Mouse (Mus musculus): ENCODE measurements around the gene Clcn5. TPM values are rescaled to one million over a fixed set of nuclear protein-coding genes. Genes with fewer than 3 reads are reported as not detected.
A peak's percentile ranks its signal among the peaks of the same experiment; 100 is the strongest.

Clcn5 gene
- polyA plus RNA-seq (2015; fragmentation: Nextera tagmentation; extraction: Ambion mirVana) = 7.5 and 8.5 TPM in 2 replicates

DNA sequence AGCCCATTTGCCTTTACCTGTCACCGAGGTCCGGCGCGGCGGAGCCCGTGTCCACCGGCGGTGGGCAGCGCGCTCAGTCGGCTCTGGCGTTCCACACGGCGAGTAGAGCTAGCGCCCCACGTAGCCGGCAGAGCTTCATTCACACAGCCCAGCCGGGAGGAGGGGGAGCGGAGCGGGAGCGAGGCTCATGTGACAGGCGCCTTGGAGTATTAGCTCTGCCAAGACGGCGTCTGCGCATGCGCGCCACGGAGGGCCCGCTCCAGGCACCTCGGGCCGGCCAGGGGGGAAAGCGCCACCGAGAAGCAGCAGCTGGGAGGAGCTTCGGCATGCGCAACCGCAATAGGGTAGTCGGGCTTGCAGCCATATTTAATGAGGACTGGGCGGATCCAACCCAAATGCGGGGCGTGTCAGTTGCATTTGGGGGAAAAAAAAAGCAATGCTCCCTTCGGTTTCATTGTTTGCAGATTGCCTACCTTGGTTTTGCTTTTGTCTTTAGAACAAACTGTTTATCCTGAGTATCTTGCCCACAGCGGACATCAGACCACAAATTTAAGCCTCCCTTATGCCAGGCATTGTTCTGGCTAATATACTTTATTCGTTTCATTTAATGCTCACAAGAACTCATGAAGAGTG lies at the start of gene Clcn5:
Gene Clcn5, minus strand, starts transcription at position 270 of the 633 bp plus-strand sequence.
- peak; percentile 96 for ATAC-seq
- Histone ChIP-seq H3K27ac (ENCODE audit: low read length) (peak within 1 kb of the TSS; percentile 84), H3K4me3 (ENCODE audit: low read depth, low read length) (peak within 1 kb of the TSS; percentile 56), H3K4me1 (ENCODE audit: control insufficient read depth, insufficient read depth, low read length) (peaks cover 7% of the 10 kb centered on the region; the same call in 1 of the 2 replicates), H3K4me2 (ENCODE audit: low read length) (peak within 1 kb of the TSS; percentile 58), H3K9ac (ENCODE audit: low read depth, low read length) (peak within 1 kb of the TSS; percentile 61), H3K9me3 (replicated peaks; ENCODE audit: control insufficient read depth, low read length, poor library complexity, severe bottlenecking) (no peaks in the 10 kb centered on the region), H3K27me3 (ENCODE audit: control insufficient read depth, insufficient read depth, low read depth, low read length) (no peaks in the 10 kb centered on the region), H3K36me3 (ENCODE audit: control insufficient read depth, insufficient read depth, low read length) (no peaks in the 10 kb centered on the region)
- WGBS = 12% methylated on average over 43 of the region's 43 CpGs

DNA sequence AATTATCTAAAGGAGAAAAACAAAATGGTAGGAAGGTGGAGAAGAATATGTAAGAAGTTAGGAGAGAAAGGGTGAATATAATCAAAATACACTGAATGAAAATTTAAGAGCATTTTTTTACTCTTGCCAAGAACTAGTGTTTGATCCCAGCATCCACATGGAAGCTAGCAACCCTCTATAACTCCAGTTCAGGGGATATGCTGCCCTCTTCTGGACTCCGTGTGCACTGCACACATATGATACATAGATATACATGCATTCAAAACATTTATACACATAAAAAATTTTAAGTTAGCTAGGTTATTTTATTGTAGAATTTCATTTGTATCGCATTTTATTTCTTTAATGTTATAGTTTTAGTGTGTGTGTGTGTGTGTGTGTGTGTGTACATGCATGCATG lies 6.3 kb upstream of the Clcn5 start:
- no peak overlapping the region for H3K4me3 ChIP-seq (ENCODE audit: low read depth, low read length)

DNA sequence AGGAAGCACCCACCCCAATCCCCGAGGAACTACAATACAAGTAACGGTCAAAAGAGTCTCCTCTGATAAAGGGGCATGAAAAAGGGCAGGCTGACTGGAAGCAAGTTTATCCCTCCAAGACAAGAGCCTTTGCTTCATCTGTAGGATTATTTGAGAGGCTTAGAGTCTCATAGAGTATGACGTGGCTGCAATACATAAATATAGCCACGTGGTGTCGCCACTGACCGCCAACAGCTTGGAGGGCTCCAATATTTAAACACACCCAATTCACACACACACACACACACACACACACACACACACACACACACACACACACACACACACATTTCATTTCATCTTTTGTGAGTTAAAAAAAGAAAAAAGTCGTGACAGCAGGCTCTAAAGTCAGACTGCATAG lies 3.1 kb upstream of the Clcn5 start:
- H3K27me3 ChIP-seq (ENCODE audit: control insufficient read depth, insufficient read depth, low read depth, low read length) = no peaks in the 10 kb centered on the region

More for the DNA sequence above, 6.3 kb upstream of the Clcn5 start:
- 39% methylated on average over 2 of the region's 2 CpGs for WGBS
- H3K9me3 ChIP-seq (replicated peaks; ENCODE audit: control insufficient read depth, low read length, poor library complexity, severe bottlenecking) = no peaks in the 10 kb centered on the region
- ATAC-seq = no peak
- no peaks in the 10 kb centered on the region for H3K27me3 ChIP-seq (ENCODE audit: control insufficient read depth, insufficient read depth, low read depth, low read length)
- no peak overlapping the region for H3K27ac ChIP-seq (ENCODE audit: low read length)
- no peak overlapping the region for H3K9ac ChIP-seq (ENCODE audit: low read depth, low read length)
- no peaks in the 10 kb centered on the region for H3K4me1 ChIP-seq (ENCODE audit: control insufficient read depth, insufficient read depth, low read length)
- H3K4me2 ChIP-seq (ENCODE audit: low read length) = no peak overlapping the region
- no peaks in the 10 kb centered on the region for H3K36me3 ChIP-seq (ENCODE audit: control insufficient read depth, insufficient read depth, low read length)

DNA sequence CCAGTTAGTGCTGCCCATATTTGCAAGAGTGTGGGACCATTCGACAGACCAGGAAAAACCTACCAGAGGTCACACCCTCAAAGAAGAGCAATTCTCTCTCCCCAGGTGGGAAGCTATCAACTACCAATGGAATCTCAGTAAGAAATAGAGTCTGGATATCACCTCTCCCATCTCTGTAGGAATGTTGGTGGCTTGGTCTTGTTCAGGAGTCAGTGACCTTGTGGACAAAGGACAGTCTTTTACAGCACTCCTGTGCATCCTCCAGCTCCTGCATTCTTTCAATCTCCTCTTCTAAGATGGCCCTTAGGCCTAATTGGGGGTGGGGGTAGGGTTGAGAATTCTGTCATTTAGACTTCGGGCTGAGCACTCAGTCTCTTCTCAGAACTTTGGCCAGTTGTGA lies 1.4 kb upstream of the Clcn5 start:
- no peak overlapping the region for H3K27ac ChIP-seq (ENCODE audit: low read length)
- H3K9ac ChIP-seq (ENCODE audit: low read depth, low read length) = no peak overlapping the region
- H3K27me3 ChIP-seq (ENCODE audit: control insufficient read depth, insufficient read depth, low read depth, low read length) = no peaks in the 10 kb centered on the region
- H3K36me3 ChIP-seq (ENCODE audit: control insufficient read depth, insufficient read depth, low read length) = no peaks in the 10 kb centered on the region
- no peak for ATAC-seq
- no peak overlapping the region for H3K4me2 ChIP-seq (ENCODE audit: low read length)
- no peak overlapping the region for H3K4me3 ChIP-seq (ENCODE audit: low read depth, low read length)
- 64% methylated on average over 2 of the region's 2 CpGs for WGBS
- H3K4me1 ChIP-seq (ENCODE audit: control insufficient read depth, insufficient read depth, low read length) = peaks cover 7% of the 10 kb centered on the region; the same call in 1 of the 2 replicates
- H3K9me3 ChIP-seq (replicated peaks; ENCODE audit: control insufficient read depth, low read length, poor library complexity, severe bottlenecking) = no peaks in the 10 kb centered on the region

More for the DNA sequence above, 3.1 kb upstream of the Clcn5 start:
- Histone ChIP-seq H3K27ac (ENCODE audit: low read length) (no peak overlapping the region), H3K4me3 (ENCODE audit: low read depth, low read length) (no peak overlapping the region), H3K36me3 (ENCODE audit: control insufficient read depth, insufficient read depth, low read length) (no peaks in the 10 kb centered on the region), H3K9ac (ENCODE audit: low read depth, low read length) (no peak overlapping the region), H3K9me3 (replicated peaks; ENCODE audit: control insufficient read depth, low read length, poor library complexity, severe bottlenecking) (no peaks in the 10 kb centered on the region), H3K4me1 (ENCODE audit: control insufficient read depth, insufficient read depth, low read length) (peaks cover 4% of the 10 kb centered on the region; the same call in 1 of the 2 replicates), H3K4me2 (ENCODE audit: low read length) (no peak overlapping the region)
- WGBS = 20% methylated on average over 7 of the region's 7 CpGs
- ATAC-seq = no peak

DNA sequence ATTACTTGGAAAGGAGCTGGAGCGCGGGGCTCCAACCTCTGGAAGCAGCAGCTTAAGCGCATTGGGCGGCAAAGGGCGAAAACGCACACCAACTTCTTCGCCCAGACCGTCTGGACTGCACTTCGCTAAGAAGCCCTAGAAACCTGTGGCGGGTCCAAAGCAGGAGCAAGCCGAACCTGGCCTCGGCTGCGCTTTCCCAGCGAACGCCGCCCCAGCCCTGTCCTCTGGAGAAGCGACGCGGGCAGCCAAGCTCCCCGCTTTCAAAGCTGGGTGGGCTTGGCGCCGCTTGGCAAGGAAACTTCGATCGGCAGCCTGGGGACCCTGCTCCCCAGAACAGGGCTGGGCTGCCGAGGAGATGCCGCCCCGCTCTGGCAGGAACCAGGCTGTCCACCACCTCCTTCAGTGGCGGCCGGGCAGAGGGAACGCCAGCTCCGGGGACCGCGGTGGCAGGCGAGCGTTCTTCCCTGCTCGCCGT lies 570 bp downstream of the Clcn5 start:
- H3K9ac ChIP-seq (ENCODE audit: low read depth, low read length) = peak overlapping the region; percentile 61
- H3K4me1 ChIP-seq (ENCODE audit: control insufficient read depth, insufficient read depth, low read length) = peaks cover 7% of the 10 kb centered on the region; the same call in 1 of the 2 replicates
- peak overlapping the region; percentile 84 for H3K27ac ChIP-seq (ENCODE audit: low read length)
- ATAC-seq = peak; percentile 87
- WGBS = 11% methylated on average over 33 of the region's 37 CpGs
- H3K9me3 ChIP-seq (replicated peaks; ENCODE audit: control insufficient read depth, low read length, poor library complexity, severe bottlenecking) = no peaks in the 10 kb centered on the region
- no peaks in the 10 kb centered on the region for H3K27me3 ChIP-seq (ENCODE audit: control insufficient read depth, insufficient read depth, low read depth, low read length)
- peak overlapping the region; percentile 56 for H3K4me3 ChIP-seq (ENCODE audit: low read depth, low read length)
- H3K36me3 ChIP-seq (ENCODE audit: control insufficient read depth, insufficient read depth, low read length) = no peaks in the 10 kb centered on the region
- peak overlapping the region; percentile 58 for H3K4me2 ChIP-seq (ENCODE audit: low read length)

DNA sequence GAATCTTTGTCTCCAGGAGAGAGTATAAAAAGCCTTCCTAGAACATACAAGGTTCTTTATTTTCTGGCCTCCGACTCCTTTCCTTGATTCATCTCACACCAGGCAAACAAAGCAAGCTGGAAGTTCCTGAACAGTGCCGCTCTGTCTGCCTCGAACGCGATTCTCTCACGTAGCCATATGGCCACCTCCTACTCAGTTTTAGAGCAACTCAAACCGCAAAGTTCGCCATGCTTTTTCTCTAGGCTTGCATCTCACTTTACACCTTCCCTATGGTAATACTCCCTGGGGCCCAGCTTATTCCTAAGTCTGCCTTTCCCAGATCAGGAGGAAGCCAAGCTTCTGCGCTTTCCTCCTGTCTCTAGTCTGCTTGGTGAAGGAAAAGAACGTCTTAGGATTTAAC lies 4.0 kb downstream of the Clcn5 start:
- no peaks in the 10 kb centered on the region for H3K9me3 ChIP-seq (replicated peaks; ENCODE audit: control insufficient read depth, low read length, poor library complexity, severe bottlenecking)
- H3K4me3 ChIP-seq (ENCODE audit: low read depth, low read length) = no peak overlapping the region
- no peak for ATAC-seq
- H3K9ac ChIP-seq (ENCODE audit: low read depth, low read length) = no peak overlapping the region
- H3K36me3 ChIP-seq (ENCODE audit: control insufficient read depth, insufficient read depth, low read length) = no peaks in the 10 kb centered on the region
- H3K4me2 ChIP-seq (ENCODE audit: low read length) = no peak overlapping the region
- 45% methylated on average over 10 of the region's 10 CpGs for WGBS
- no peak overlapping the region for H3K27ac ChIP-seq (ENCODE audit: low read length)
- H3K27me3 ChIP-seq (ENCODE audit: control insufficient read depth, insufficient read depth, low read depth, low read length) = no peaks in the 10 kb centered on the region
- H3K4me1 ChIP-seq (ENCODE audit: control insufficient read depth, insufficient read depth, low read length) = peaks cover 7% of the 10 kb centered on the region; the same call in 1 of the 2 replicates

GRCm38 (mm10) chrX:7314645-7315044 lies 4.5 kb downstream of the Clcn5 start:
- Histone ChIP-seq H3K36me3 (ENCODE audit: control insufficient read depth, insufficient read depth, low read length) (no peaks in the 10 kb centered on the region), H3K27me3 (ENCODE audit: control insufficient read depth, insufficient read depth, low read depth, low read length) (no peaks in the 10 kb centered on the region), H3K4me1 (ENCODE audit: control insufficient read depth, insufficient read depth, low read length) (peaks cover 7% of the 10 kb centered on the region; the same call in 1 of the 2 replicates), H3K4me3 (ENCODE audit: low read depth, low read length) (no peak overlapping the region), H3K27ac (ENCODE audit: low read length) (no peak overlapping the region), H3K9ac (ENCODE audit: low read depth, low read length) (no peak overlapping the region), H3K4me2 (ENCODE audit: low read length) (no peak overlapping the region), H3K9me3 (replicated peaks; ENCODE audit: control insufficient read depth, low read length, poor library complexity, severe bottlenecking) (no peaks in the 10 kb centered on the region)
- 55% methylated on average over 4 of the region's 4 CpGs for WGBS
- ATAC-seq = no peak

- Histone ChIP-seq H3K4me1 (ENCODE audit: control insufficient read depth, insufficient read depth, low read length) (no peaks in the 10 kb centered on the region), H3K4me2 (ENCODE audit: low read length) (no peak overlapping the region), H3K4me3 (ENCODE audit: low read depth, low read length) (no peak overlapping the region), H3K9ac (ENCODE audit: low read depth, low read length) (no peak overlapping the region), H3K27ac (ENCODE audit: low read length) (no peak overlapping the region), H3K9me3 (replicated peaks; ENCODE audit: control insufficient read depth, low read length, poor library complexity, severe bottlenecking) (no peaks in the 10 kb centered on the region), H3K36me3 (ENCODE audit: control insufficient read depth, insufficient read depth, low read length) (no peaks in the 10 kb centered on the region), H3K27me3 (ENCODE audit: control insufficient read depth, insufficient read depth, low read depth, low read length) (no peaks in the 10 kb centered on the region)
- 67% methylated on average over 2 of the region's 2 CpGs for WGBS
- no peak for ATAC-seq
Measured at GRCm38 (mm10) chrX:7308242-7308641, 10.9 kb downstream of the Clcn5 start.

- no peak overlapping the region for H3K9ac ChIP-seq (ENCODE audit: low read depth, low read length)
- H3K9me3 ChIP-seq (replicated peaks; ENCODE audit: control insufficient read depth, low read length, poor library complexity, severe bottlenecking) = no peaks in the 10 kb centered on the region
- H3K27ac ChIP-seq (ENCODE audit: low read length) = no peak overlapping the region
- no peaks in the 10 kb centered on the region for H3K27me3 ChIP-seq (ENCODE audit: control insufficient read depth, insufficient read depth, low read depth, low read length)
- H3K36me3 ChIP-seq (ENCODE audit: control insufficient read depth, insufficient read depth, low read length) = no peaks in the 10 kb centered on the region
- H3K4me1 ChIP-seq (ENCODE audit: control insufficient read depth, insufficient read depth, low read length) = no peaks in the 10 kb centered on the region
- no peak overlapping the region for H3K4me3 ChIP-seq (ENCODE audit: low read depth, low read length)
- H3K4me2 ChIP-seq (ENCODE audit: low read length) = no peak overlapping the region
- WGBS = 49% methylated on average over 4 of the region's 5 CpGs
- ATAC-seq = no peak
Measured at GRCm38 (mm10) chrX:7306861-7307260, 12.3 kb downstream of the Clcn5 start.
